In genomic region chr8:100850822-100851437, GRCm38 (mm10) we compare ENCODE assay signal across 8 mouse cellular contexts.
A peak's percentile ranks its signal among the peaks of the same experiment; 100 is the strongest.
DNase-seq lines count a peak whose midpoint lies in the region; ATAC-seq and TF ChIP-seq lines count a peak whose summit lies in the region.

No protein-coding gene starts in this region.

- TF ChIP-seq CTCF in lung, embryonic 14.5 days (IDR thresholded peaks at IDR 0.05; ENCODE audit: low read depth) = peak; percentile 85

- H3K27me3 ChIP-seq in lung, embryonic 14.5 days (ENCODE audit: insufficient read depth, low read length) = no peaks in the 10 kb centered on the region
- no peaks in the 10 kb centered on the region for H3K27me3 ChIP-seq in forebrain, embryonic 14.5 days (replicated peaks; ENCODE audit: control insufficient read depth, insufficient read depth, low read length)
- no peaks in the 10 kb centered on the region for H3K27me3 ChIP-seq in midbrain, embryonic 10.5 days (ENCODE audit: low read depth, poor library complexity, severe bottlenecking)

- no peak overlapping the region for H3K27ac ChIP-seq in lung, embryonic 14.5 days (ENCODE audit: low read depth)
- H3K27ac ChIP-seq in forebrain, embryonic 14.5 days (ENCODE audit: low read depth, low read length) = no peak overlapping the region
- H3K27ac ChIP-seq in midbrain, embryonic 10.5 days (replicated peaks) = no peak overlapping the region

- 43% methylated on average over 2 of the region's 2 CpGs for WGBS in lung, embryonic 14.5 days
- WGBS in forebrain, embryonic 14.5 days = 42% methylated on average over 2 of the region's 2 CpGs
- 51% methylated on average over 2 of the region's 2 CpGs for WGBS in midbrain, embryonic 10.5 days

- DNase-seq in lung, embryonic 14.5 days = peak; percentile 83
- no peak for DNase-seq in lung, postnatal 25 days (ENCODE audit: low spot score)
- DNase-seq in brain, adult 2 months (ENCODE audit: low read depth, low spot score) = peak; percentile 58
- DNase-seq in forebrain, embryonic 14.5 days (ENCODE audit: low spot score) = peak; percentile 79
- DNase-seq in layer of hippocampus, adult 8-10 months (ENCODE audit: low spot score in 2 of 2) = peak; percentile 9 to 70
- peak; percentile 45 for DNase-seq in midbrain, embryonic 10.5 days (ENCODE audit: low spot score)
- no peak for DNase-seq in thymus, adult 18-20 months
- DNase-seq in urinary bladder, adult 2 months (ENCODE audit: low spot score) = no peak

- no peak overlapping the region for H3K9ac ChIP-seq in lung, embryonic 14.5 days
- H3K9ac ChIP-seq in forebrain, embryonic 14.5 days (ENCODE audit: low read length) = no peak overlapping the region

- no peak overlapping the region for H3K4me2 ChIP-seq in lung, embryonic 14.5 days
- no peak overlapping the region for H3K4me2 ChIP-seq in forebrain, embryonic 14.5 days (ENCODE audit: low read length)

- no peaks in the 10 kb centered on the region for H3K4me1 ChIP-seq in lung, embryonic 14.5 days (ENCODE audit: insufficient read depth)
- no peaks in the 10 kb centered on the region for H3K4me1 ChIP-seq in forebrain, embryonic 14.5 days (ENCODE audit: control insufficient read depth, insufficient read depth, low read length)
- H3K4me1 ChIP-seq in midbrain, embryonic 10.5 days = no peaks in the 10 kb centered on the region

- peak; percentile 65 for ATAC-seq in lung, embryonic 14.5 days (ENCODE audit: insufficient read depth)
- peak; percentile 84 for ATAC-seq in forebrain, embryonic 14.5 days

- no peak overlapping the region for H3K4me3 ChIP-seq in lung, embryonic 14.5 days (ENCODE audit: low read depth, low read length)
- H3K4me3 ChIP-seq in forebrain, embryonic 14.5 days (ENCODE audit: low read depth, low read length) = no peak overlapping the region
- no peak overlapping the region for H3K4me3 ChIP-seq in midbrain, embryonic 10.5 days

- no peaks in the 10 kb centered on the region for H3K9me3 ChIP-seq in lung, embryonic 14.5 days (ENCODE audit: low read depth, low read length)
- no peaks in the 10 kb centered on the region for H3K9me3 ChIP-seq in forebrain, embryonic 14.5 days (replicated peaks; ENCODE audit: control insufficient read depth, low read length)
- H3K9me3 ChIP-seq in midbrain, embryonic 10.5 days (replicated peaks) = no peaks in the 10 kb centered on the region

- H3K36me3 ChIP-seq in lung, embryonic 14.5 days (ENCODE audit: insufficient read depth) = no peaks in the 10 kb centered on the region
- H3K36me3 ChIP-seq in forebrain, embryonic 14.5 days (ENCODE audit: control insufficient read depth, insufficient read depth, low read length) = no peaks in the 10 kb centered on the region
- H3K36me3 ChIP-seq in midbrain, embryonic 10.5 days = no peaks in the 10 kb centered on the region

Comparison
In these comparisons a context has a peak if more than half of its experiments do, and no peak if none do; other contexts are left out.
1. DNase-seq: peak in lung, embryonic 14.5 days (single experiment), brain, adult 2 months (single experiment), forebrain, embryonic 14.5 days (single experiment), layer of hippocampus, adult 8-10 months (2 of 2) and midbrain, embryonic 10.5 days (single experiment); none in lung, postnatal 25 days (single experiment), thymus, adult 18-20 months (0 of 2) and urinary bladder, adult 2 months (single experiment).